Mouse (Mus musculus) v-Abl transformed pro-B cells (cell line): ENCODE results near the gene Ndufaf3.

Experiments used
- in situ Hi-C, 2 experiments: fragments of 400-800 bp; cut with MboI; formaldehyde crosslinking; loops; one replicate each; pipeline ENCODE4 v1.15.1; 2025; ENCODE audit not compliant: unreplicated experiment in 2 of 2

Ndufaf3 gene

GRCm38 (mm10) chr9:108523341-108523740 is 43.9 kb downstream of the Ndufaf3 start:
- in situ Hi-C loops = no loop called here

GRCm38 (mm10) chr9:108521604-108522003 is 45.6 kb downstream of the Ndufaf3 start:
- in situ Hi-C loops = no loop called here

- in situ Hi-C loops = no loop called here
These were observed 49.3 kb downstream of the Ndufaf3 start for GRCm38 (mm10) chr9:108517931-108518332.

GRCm38 (mm10) chr9:108517253-108517930 is 49.8 kb downstream of the Ndufaf3 start:
- in situ Hi-C loops = no loop called here

- in situ Hi-C loops = no loop called here
These were observed 50.6 kb downstream of the Ndufaf3 start, which contains the start of gene Qrich1 for GRCm38 (mm10) chr9:108516380-108517251. Qrich1 (plus strand) TSS chr9:108516806.
